Mouse (Mus musculus) E14TG2a.4 (cell line): ENCODE results near the gene Eddm3b.

Source experiments
- CTCF ChIP-seq: conservative IDR thresholded peaks from 2 replicates; pipeline ENCODE4 v1.5.1; 2014; ENCODE audit warnings: low read length
- NANOG ChIP-seq: IDR thresholded peaks from 2 replicates; pipeline ENCODE4 v1.6.1; 2014; ENCODE audit warnings: borderline replicate concordance, low read length, mixed read lengths
- POU5F1 ChIP-seq: IDR thresholded peaks from 2 replicates; pipeline ENCODE4 v1.6.1; 2014; ENCODE audit warnings: low read length, borderline replicate concordance

DNA sequence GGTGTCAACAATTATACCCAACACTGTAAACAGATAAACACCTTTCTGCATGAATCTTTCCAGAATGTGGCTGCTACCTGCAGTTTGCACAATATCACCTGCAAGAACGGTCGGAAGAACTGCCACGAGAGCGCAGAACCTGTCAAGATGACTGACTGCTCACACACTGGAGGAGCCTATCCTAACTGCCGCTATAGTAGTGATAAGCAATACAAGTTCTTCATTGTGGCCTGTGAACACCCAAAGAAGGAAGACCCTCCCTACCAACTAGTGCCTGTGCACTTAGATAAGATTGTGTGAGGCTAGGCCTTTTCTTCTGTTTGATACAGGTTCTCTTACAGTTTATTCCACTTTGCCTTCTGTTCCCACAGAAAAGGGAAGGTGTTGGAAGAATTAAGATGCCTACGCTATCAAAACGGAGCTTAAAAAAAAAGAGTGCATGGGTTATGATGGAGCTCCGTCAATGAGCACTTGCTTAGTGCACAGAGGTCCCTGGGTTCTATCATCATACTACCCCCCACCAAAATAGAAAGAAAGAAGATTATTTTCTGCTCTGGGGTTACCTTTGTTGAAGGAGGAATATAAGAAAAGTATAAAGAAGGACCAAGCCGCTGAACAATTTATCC, 16.2 kb downstream of the Eddm3b start:
- TF ChIP-seq CTCF = no peak
- TF ChIP-seq NANOG = no peak
- no peak for TF ChIP-seq POU5F1
